Mouse (Mus musculus): Measurements from ENCODE around the gene Ergic1. TPM values are rescaled to one million over a fixed set of nuclear protein-coding genes. Genes with fewer than 3 reads are reported as not detected.

Gene Ergic1
- total RNA-seq (2021): 10 to 100 TPM; 51.1 to 59.5 TPM
- long read RNA-seq, experiment 1, transcript Ergic1-206 (10 exons, 2,754 nt): major isoform, 23 of 25 reads
- long read RNA-seq, experiment 1, partial matches to known transcripts: 0 of 25 reads
- long read RNA-seq, experiment 1, other reads (novel, unspliced or antisense): 2 of 25 reads
- long read RNA-seq, experiment 2, transcript Ergic1-206 (10 exons, 2,754 nt): major isoform, 24 of 26 reads
- long read RNA-seq, experiment 2, partial matches to known transcripts: 0 of 26 reads
- long read RNA-seq, experiment 2, other reads (novel, unspliced or antisense): 2 of 26 reads

- intact Hi-C loops (cut with DNase I): no loop called here
- peak; percentile 95 for DNase-seq
Observed at GRCm38 (mm10) chr17:26561290-26561640, at the start of gene Ergic1. TSS of gene Ergic1 (plus strand) at chr17:26561489.

DNA sequence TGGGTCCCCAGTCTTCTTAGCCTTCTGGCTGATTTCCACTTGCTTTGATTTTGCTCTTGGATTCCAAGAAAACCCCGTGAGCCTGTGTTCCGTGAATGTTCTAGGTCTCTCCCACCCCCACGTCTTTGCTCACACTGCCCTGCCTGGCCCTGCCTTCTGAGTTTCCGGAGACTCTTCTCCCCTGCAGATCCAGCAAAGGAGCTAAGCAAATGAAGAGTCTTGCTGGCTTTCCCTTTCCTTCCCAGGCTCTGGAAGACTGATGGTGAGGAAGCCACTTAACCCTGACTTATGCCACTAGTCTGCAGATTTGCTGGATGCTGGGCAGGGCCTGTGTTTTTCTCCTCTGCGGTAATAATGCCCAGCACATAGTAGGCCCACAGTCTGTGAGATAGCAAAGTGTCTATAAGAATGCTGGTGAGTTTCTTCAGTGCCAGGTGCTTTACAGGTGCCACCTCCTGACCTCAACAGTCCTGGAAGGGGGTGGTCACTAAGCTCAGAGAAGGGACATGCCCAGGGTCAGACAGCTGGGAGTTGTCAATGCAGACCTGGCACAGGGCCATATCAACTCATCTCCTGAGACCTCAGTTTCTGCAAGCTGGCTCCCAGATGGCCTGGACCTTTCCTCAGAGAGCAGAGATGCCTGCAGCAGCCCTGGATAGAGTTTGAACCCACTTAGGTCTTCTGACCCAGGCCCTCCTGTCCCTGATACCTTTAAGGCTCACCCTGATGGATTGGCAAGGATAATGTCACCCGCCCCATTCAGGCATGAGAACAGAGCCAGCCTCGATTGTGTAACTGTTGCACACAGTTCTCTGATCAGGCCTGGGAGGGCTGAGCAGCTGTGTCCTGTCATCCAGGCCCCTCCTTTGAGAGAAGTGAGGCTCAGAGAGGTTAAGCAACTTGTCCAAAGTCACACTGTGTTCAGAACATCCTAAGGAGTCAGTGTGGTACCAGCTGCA is 49.2 kb upstream of the Ergic1 start:
- peak; percentile 71 for DNase-seq
- intact Hi-C loops (cut with DNase I): loop anchor here (2.0 kb wide), 1 partner anchor 17 kb away; no protein-coding TSS in a partner anchor

DNA sequence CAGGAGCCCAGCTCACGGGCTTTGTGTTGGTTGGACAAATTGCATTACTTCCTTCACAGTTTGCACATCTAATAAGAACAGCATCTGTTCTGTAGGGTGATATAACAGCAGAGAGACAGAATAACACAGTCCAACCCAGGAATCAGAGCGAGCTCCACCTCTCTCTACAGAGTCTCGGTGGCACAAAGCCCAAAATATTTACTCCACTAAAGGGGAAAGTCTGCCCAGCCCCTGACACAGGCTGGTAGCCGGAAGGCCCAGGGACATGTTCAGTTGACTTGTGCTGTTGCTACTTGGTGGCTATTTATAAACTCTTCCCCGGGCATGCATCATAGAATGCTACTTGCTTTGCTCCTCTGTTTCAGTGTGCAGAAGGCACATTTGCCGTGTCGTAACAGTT is 48.3 kb upstream of the Ergic1 start:
- no peak for DNase-seq

DNA sequence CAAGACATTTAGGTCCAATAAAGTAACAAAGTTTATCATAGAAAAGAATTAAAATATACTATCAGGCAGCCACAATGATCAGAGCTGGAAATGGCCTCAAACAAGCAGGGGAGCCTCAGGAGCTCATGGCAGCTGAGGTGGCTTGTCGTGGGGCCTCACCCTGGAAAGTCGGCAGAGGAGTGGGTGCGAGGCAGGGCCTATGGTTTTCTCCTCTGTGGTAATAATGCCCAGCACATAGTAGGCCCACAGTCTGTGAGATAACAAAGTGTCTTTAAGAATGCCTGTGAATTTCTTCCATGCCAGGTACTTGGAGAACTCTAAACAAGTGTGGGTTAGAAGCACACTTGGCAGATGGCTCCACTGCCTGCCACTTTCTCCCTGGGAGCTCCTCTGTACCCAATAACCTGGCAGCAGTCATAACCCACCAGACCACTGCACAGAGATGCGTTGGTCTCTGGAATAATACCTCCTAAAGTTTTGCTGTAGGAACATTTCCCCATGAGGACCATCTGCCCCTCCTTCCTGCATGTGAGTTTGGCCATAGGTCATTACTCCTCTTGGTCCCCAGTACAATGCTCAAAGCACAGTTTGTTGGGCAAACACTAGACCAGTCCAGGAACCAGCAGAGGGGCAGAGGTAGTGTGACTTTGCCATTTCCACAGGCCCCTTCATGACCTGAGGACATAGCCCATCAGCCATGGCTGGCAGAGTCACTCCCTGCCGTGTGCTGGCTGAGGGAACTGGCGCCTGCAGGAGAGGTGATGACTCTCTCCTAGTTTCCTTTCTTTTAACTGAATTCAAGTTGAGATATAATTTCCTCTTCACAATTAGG is 47.6 kb upstream of the Ergic1 start:
- DNase-seq: no peak
- intact Hi-C loops (cut with DNase I): no loop called here

More for the DNA sequence above, 48.3 kb upstream of the Ergic1 start:
- intact Hi-C loops (cut with DNase I): no loop called here

DNA sequence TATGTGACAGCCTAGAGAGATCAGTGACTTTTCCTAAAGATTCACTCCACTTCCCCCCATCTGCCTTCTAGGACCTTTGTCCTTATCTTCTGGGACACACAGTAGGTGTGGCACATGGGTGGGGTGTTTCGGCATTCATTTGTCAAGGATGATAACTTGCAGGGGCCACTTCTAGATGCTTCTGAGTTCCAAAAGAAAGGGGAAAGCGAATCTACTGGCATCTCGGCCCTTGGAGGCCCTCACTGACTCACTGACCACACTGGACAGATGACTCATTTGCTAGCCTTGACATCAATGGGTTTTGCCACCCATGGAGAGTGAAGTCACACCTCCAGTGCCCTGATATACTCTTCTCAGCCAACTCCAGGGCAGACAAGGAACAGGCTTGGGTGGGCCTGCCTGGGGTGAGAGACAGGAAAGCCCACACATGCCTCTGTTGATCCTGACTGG is 46.7 kb upstream of the Ergic1 start:
- DNase-seq: no peak
- intact Hi-C loops (cut with DNase I): no loop called here

GRCm38 (mm10) chr17:26515675-26516074 is 45.6 kb upstream of the Ergic1 start:
- intact Hi-C loops (cut with DNase I): no loop called here

DNA sequence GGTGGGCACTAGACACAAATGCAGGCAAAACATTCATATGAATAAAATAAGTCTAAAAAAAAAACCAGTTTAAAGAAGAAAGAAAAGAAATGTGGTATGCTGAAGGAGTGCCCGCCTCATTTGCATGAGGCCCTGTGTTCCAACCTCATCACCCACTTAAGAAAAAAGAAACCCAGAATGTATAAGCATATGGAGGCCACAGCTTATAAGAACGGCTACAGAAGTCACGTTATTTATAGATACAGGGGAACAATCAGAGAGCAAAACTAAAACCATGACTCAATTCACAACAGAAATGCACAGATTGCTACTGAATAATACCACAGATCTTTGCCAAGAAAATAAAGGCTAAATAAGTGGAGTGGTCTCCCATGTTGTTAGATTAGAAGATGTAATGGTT is 43.0 kb upstream of the Ergic1 start:
- intact Hi-C loops (cut with DNase I): no loop called here

More at GRCm38 (mm10) chr17:26515675-26516074, 45.6 kb upstream of the Ergic1 start:
- no peak for DNase-seq

DNA sequence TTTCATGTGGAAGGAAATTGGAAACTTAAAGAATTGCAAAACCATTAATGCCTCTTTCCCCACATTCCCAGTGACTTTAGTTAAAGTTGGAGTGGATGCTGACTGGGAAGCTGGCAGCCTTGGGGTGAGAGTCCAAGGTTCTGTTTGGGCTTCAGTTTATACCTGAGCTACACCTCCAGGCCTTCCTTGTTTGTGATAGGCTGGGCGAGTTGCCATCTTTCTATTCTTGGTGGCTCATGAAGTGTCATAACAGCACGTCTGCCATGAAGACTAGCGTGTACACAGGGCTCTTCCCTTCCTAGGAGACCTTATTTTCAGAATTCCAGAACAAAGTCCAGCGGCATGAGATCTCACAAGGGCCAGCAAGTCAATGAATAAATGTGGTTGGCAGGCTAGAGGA is 38.6 kb upstream of the Ergic1 start:
- intact Hi-C loops (cut with DNase I): no loop called here
- DNase-seq: no peak

More for the DNA sequence above, 43.0 kb upstream of the Ergic1 start:
- no peak for DNase-seq

GRCm38 (mm10) chr17:26524316-26524715 is 37.0 kb upstream of the Ergic1 start:
- intact Hi-C loops (cut with DNase I): no loop called here
- DNase-seq: no peak

DNA sequence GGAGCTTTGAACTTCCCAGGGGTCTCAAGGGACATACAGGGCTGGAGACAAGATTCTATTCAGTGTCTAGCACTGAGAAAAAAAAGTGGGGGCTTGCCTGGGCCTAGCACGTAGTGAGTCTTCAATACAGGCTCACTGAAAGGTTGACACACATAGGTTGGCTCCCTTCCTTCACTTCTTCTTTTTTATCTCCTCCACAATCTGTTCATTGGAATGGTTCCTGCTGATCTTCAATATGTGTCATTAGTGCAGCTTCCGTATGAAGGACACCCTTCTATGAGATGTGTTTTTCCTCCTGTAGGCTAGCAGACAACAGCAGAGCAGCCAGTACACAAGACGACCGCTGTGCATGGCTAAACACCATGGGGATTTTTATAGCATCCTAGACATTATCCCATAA is 36.5 kb upstream of the Ergic1 start:
- intact Hi-C loops (cut with DNase I): no loop called here
- DNase-seq: no peak

GRCm38 (mm10) chr17:26525316-26525715 is 36.0 kb upstream of the Ergic1 start:
- peak; percentile 62 to 63 for DNase-seq
- intact Hi-C loops (cut with DNase I): no loop called here

GRCm38 (mm10) chr17:26527291-26527690 is 34.0 kb upstream of the Ergic1 start:
- intact Hi-C loops (cut with DNase I): no loop called here
- no peak for DNase-seq

- intact Hi-C loops (cut with DNase I): loop anchor here (2.0 kb wide), 1 partner anchor 18 kb away; no protein-coding TSS in a partner anchor
- DNase-seq: peak in 1 of 2 experiments; percentile 10
Observed at GRCm38 (mm10) chr17:26528751-26529150, 32.5 kb upstream of the Ergic1 start.

GRCm38 (mm10) chr17:26529791-26530241 is 31.5 kb upstream of the Ergic1 start:
- peak in 1 of 2 experiments; percentile 67 for DNase-seq
- intact Hi-C loops (cut with DNase I): loop anchor here (2.0 kb wide), 1 partner anchor 19 kb away; no protein-coding TSS in a partner anchor

GRCm38 (mm10) chr17:26530590-26531081 is 30.7 kb upstream of the Ergic1 start:
- intact Hi-C loops (cut with DNase I): no loop called here
- DNase-seq: peak; percentile 83 to 84

GRCm38 (mm10) chr17:26531395-26532027 is 29.8 kb upstream of the Ergic1 start:
- intact Hi-C loops (cut with DNase I): no loop called here
- DNase-seq: no peak

- DNase-seq: no peak
- intact Hi-C loops (cut with DNase I): no loop called here
Observed at GRCm38 (mm10) chr17:26532476-26533045, 28.7 kb upstream of the Ergic1 start.

DNA sequence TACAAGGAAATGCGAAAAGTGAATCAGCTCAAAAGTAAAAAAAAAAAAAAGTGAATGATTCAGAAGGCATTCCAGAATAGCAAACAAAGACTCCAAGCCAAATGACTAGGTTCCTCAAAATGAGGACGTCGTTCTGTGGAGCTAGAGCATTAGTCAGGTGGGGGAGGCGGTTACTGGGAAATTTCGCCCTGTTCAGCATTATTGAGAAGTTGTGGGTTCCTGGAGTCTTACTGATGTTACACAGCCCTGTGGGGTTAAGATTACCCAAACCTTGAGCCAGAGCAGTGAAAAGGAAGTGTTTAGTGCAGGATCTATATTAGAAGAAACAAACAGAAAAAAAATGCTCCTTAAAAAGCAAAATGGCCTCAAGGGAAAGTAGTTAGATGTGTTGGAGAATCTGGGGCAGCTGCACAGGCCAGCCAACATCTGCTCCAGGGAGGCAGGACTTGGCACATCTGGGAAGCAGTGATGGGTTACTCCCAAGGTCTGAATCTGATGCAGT is 27.4 kb upstream of the Ergic1 start:
- DNase-seq: no peak
- intact Hi-C loops (cut with DNase I): no loop called here

GRCm38 (mm10) chr17:26534695-26535094 is 26.6 kb upstream of the Ergic1 start:
- DNase-seq: no peak
- intact Hi-C loops (cut with DNase I): no loop called here

Data from heart, postnatal 14 days (tissue).